Mouse (Mus musculus) testis, adult 2 months (tissue): ENCODE measurements around the gene Spen. TPM values are rescaled to one million over a fixed set of nuclear protein-coding genes. Genes with fewer than 3 reads are reported as not detected.

Experiments
- H3K27ac ChIP-seq: fragments of 200-500 bp; 2 replicates; pipeline ENCODE4 v1.5.1; 2012; ENCODE audit warnings: low read depth, low read length; ENCODE audit not compliant: control insufficient read depth, insufficient read depth
- H3K27me3 ChIP-seq: fragments of 200-500 bp; 2 replicates; pipeline ENCODE4 v1.6.1; 2012; ENCODE audit warnings: mild to moderate bottlenecking, low read length, moderate library complexity; ENCODE audit not compliant: control insufficient read depth, insufficient read depth
- H3K36me3 ChIP-seq: fragments of 200-500 bp; 2 replicates; pipeline ENCODE4 v1.6.1; 2012; ENCODE audit warnings: mild to moderate bottlenecking, low read length; ENCODE audit not compliant: control insufficient read depth, insufficient read depth
- H3K4me1 ChIP-seq: fragments of 200-500 bp; 2 replicates; pipeline ENCODE4 v1.6.1; 2012; ENCODE audit warnings: low read length; ENCODE audit not compliant: control insufficient read depth, insufficient read depth
- H3K4me3 ChIP-seq: fragments of 200-500 bp; 2 replicates; pipeline ENCODE4 v1.5.1; 2012; ENCODE audit warnings: low read depth, mild to moderate bottlenecking, low read length, moderate library complexity, mixed read lengths; ENCODE audit not compliant: control insufficient read depth
- CTCF ChIP-seq: fragments of 200-500 bp; IDR thresholded peaks from 2 replicates; pipeline ENCODE4 v1.5.1; 2012; ENCODE audit warnings: low read depth, mild to moderate bottlenecking, inconsistent platforms, low read length, moderate library complexity; ENCODE audit not compliant: control insufficient read depth, insufficient read depth, insufficient replicate concordance
- POLR2A ChIP-seq: fragments of 200-500 bp; IDR thresholded peaks from 2 replicates; pipeline ENCODE4 v1.6.1; 2012; ENCODE audit warnings: low read depth, mild to moderate bottlenecking, inconsistent platforms, low read length, moderate library complexity; ENCODE audit not compliant: control insufficient read depth
- polyA plus RNA-seq: library from polyadenylated mRNA; depleted of rRNA; stranded (reverse); fragments of >200 nt; gene quantifications from 2 replicates; pipeline ENCODE4 v1.2.3, GENCODE M21; 2012

Gene Spen
- polyA plus RNA-seq, 1 experiment, result 16.9 TPM

- H3K27ac ChIP-seq, result no peak overlapping the region
- no peaks in the 10 kb centered on the region for H3K27me3 ChIP-seq
- TF ChIP-seq CTCF, result no peak
- no peak for TF ChIP-seq POLR2A
- H3K36me3 ChIP-seq, result peaks cover 3% of the 10 kb centered on the region; the same call in 1 of the 2 replicates
- H3K4me1 ChIP-seq, result no peaks in the 10 kb centered on the region
- no peak overlapping the region for H3K4me3 ChIP-seq
These were observed 54.3 kb downstream of the Spen start for GRCm38 (mm10) chr4:141484071-141484470.

GRCm38 (mm10) chr4:141479411-141479810 lies 59.0 kb downstream of the Spen start:
- Histone ChIP-seq H3K4me1 (no peaks in the 10 kb centered on the region), H3K4me3 (no peak overlapping the region), H3K36me3 (no peaks in the 10 kb centered on the region; the same call in none of the 2 replicates), H3K27ac (no peak overlapping the region), H3K27me3 (no peaks in the 10 kb centered on the region)
- no peak for TF ChIP-seq POLR2A
- no peak for TF ChIP-seq CTCF

DNA sequence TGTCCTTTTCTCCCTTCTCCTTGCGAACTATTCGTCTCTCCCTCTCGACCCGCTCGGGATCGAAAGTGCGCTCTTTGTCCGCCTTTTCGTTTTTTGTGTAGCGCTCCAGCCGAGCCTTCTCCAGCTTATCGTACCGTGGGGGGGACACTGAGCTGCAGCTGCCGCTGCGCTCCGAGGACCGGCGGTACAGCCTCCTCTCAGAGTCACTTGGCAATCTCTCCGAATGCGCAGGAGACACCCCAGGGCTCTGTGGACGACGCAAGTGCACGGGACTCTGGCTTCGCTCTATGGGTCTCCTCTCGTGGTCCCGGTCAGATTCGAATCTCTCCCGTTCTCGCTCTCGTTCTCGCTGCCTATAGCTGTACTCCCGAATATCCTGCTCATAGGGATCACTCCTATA lies 59.6 kb downstream of the Spen start:
- Histone ChIP-seq H3K4me3 (no peak overlapping the region), H3K36me3 (no peaks in the 10 kb centered on the region; the same call in none of the 2 replicates)

DNA sequence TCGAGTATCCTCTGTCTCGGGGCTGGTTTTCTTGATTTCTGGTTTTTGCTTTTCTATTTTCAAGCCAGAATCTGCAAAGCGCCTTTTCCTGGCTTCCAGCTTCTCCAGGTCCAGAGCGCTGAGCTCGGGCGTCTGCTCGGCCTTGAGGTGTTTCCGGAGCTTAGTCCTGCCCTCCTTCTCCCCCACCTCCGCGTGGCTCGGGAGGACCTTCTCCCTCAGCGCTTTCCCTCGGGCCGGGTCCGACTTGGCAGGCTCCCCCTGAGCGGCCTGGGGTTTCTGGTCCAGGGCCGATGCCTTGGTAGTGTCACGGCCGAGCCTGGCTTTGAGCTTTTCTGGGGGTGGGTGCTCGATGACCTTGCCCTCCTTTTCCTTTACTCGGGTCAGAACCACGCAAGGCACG lies 60.2 kb downstream of the Spen start:
- no peaks in the 10 kb centered on the region for H3K4me1 ChIP-seq
- H3K4me3 ChIP-seq, result no peak overlapping the region
- no peaks in the 10 kb centered on the region for H3K27me3 ChIP-seq
- H3K36me3 ChIP-seq, result no peaks in the 10 kb centered on the region; the same call in none of the 2 replicates
- H3K27ac ChIP-seq, result peak overlapping the region; percentile 51; the same call in 1 of the 2 replicates
- no peak for TF ChIP-seq CTCF
- TF ChIP-seq POLR2A, result no peak

More for the DNA sequence above, 59.6 kb downstream of the Spen start:
- no peaks in the 10 kb centered on the region for H3K4me1 ChIP-seq
- TF ChIP-seq CTCF (no peak), POLR2A (no peak)
- no peak overlapping the region for H3K27ac ChIP-seq
- H3K27me3 ChIP-seq, result no peaks in the 10 kb centered on the region

DNA sequence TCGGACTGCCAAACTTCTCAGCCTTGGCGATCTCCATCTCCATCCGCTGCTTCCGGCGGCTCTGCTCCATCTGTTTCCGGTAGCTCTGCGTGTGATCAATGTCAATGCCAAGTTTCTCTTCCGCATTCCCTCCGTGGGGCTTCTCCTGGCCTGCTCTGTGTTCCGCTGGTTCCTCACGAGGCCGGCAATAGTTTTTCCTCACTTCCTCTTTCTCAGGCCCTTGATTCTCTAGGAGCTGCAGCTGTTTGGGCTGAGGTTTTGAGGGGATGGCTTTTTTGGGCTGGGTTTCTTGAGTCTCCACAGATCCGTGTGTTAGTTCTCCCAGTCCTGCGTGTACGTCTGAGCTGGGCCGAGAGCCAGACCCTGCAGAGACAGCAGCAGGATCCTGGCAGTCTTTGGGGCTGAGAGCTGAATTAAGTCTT lies 60.7 kb downstream of the Spen start:
- TF ChIP-seq POLR2A (no peak), CTCF (no peak)
- no peaks in the 10 kb centered on the region; the same call in none of the 2 replicates for H3K36me3 ChIP-seq
- peak overlapping the region; percentile 27; the same call in 1 of the 2 replicates for H3K27ac ChIP-seq
- H3K4me1 ChIP-seq, result no peaks in the 10 kb centered on the region
- H3K27me3 ChIP-seq, result no peaks in the 10 kb centered on the region
- no peak overlapping the region for H3K4me3 ChIP-seq

GRCm38 (mm10) chr4:141474431-141474830 lies 64.0 kb downstream of the Spen start:
- TF ChIP-seq CTCF, result no peak
- TF ChIP-seq POLR2A, result no peak
- no peak overlapping the region for H3K4me3 ChIP-seq
- no peaks in the 10 kb centered on the region for H3K4me1 ChIP-seq
- no peaks in the 10 kb centered on the region; the same call in none of the 2 replicates for H3K36me3 ChIP-seq
- H3K27ac ChIP-seq, result no peak overlapping the region
- H3K27me3 ChIP-seq, result no peaks in the 10 kb centered on the region

DNA sequence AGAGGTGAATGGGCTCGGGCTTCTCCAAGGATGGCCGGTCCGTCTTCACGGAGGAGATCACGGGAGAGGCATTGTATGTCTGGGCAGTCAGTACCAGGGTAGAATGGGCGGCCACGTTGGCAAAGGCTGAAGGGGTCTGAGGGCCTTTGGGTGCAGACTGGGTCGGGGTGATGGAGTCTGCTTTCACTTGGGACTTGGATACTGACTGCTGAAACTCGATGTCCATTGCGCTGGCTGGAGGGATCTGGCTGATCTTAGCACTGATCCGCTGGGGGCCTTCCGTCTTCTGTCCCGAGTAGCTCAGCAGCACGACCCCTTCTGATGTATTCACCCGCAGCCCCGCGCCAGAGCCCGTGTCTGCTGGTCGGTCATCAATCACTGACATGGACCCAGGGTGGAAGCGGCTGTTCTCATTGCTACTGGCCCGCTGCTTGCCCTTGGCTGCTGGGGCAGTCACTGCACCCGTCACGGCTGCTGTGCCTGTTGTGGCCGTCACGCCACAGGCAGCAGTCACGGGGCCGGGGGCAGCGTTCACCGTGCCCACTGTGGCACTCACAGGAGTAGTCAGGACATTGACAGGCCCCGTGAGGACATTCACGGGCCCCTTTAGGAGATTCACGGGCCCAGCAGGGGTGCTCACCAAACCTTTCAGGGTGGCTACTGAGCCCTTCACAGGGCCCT lies 65.6 kb downstream of the Spen start:
- no peak overlapping the region for H3K4me3 ChIP-seq
- TF ChIP-seq CTCF, result no peak
- no peak for TF ChIP-seq POLR2A
- no peaks in the 10 kb centered on the region; the same call in none of the 2 replicates for H3K36me3 ChIP-seq
- no peaks in the 10 kb centered on the region for H3K27me3 ChIP-seq
- H3K4me1 ChIP-seq, result no peaks in the 10 kb centered on the region
- no peak overlapping the region for H3K27ac ChIP-seq
